Mouse (Mus musculus) heart, adult 11 months (tissue): Measurements from ENCODE around the gene Adamts7.

Source experiments
- DNase-seq: peaks from one replicate; pipeline ENCODE4 v3.0.0; 2022

The Adamts7 gene

DNA sequence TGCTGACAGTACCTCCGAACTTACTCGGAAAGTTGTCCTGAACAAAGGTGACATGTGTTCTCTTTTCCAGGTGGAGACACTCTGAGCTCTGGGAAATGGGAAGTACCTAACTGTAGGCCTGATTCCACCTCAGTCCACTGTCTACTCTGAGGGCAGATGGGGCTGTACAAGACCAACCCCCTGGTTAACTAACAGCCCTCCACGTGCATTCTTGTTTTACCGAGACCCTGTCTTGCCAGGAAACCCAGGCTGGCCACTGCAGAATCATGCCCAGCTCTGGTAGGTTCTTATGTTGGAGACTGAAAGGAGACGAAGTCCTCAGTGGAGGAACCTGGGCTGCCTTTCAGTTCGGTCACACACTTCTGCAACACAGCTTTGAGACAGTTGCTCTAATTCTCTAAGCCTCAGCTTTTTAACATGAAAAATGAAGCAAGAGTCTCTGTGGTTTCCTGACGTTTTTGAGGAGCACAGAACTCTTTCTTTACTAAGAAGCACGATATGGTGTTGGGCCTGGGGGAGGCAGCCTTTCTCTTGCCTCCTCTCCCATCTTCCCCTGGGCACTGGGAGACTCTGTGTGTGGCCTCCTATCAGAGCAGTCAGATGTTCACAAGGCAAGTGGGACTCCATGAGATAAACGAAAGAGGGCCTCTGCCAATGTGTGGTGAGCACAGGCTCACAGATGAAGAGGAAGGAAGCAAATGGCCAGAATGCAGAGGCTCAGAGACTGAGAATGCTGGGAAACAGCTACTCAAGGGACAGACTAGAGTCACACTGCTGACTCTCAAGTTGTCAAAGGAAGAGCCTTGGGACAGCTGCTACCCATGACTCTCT, 74.6 kb downstream of the Adamts7 start:
- peak; percentile 96 for DNase-seq

- no peak for DNase-seq
Measured at GRCm38 (mm10) chr9:90240560-90240959, 77.7 kb downstream of the Adamts7 start.

- DNase-seq = no peak
Measured at GRCm38 (mm10) chr9:90241041-90241440, 78.2 kb downstream of the Adamts7 start.

- no peak for DNase-seq
Measured at GRCm38 (mm10) chr9:90241618-90242017, 78.7 kb downstream of the Adamts7 start.

DNA sequence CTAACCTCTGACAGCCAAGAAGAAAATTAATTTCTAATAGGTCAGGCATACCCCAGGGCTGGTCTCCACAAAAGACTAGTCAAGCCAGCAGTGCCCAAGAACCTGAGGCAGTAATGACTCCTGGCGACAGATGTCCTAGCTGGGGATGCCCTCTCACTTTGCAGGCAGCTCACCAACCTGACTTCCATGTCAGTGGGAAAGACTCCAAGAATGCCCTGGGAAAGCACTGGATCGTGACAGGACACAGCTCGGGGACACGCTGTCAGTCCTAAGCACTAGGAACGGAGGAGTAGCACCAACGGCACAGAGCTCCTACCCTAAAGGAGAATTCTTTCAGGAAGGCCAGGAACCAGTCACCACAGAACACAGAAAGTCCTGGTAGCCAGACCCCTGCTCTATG, 79.4 kb downstream of the Adamts7 start:
- DNase-seq = peak; percentile 92

DNA sequence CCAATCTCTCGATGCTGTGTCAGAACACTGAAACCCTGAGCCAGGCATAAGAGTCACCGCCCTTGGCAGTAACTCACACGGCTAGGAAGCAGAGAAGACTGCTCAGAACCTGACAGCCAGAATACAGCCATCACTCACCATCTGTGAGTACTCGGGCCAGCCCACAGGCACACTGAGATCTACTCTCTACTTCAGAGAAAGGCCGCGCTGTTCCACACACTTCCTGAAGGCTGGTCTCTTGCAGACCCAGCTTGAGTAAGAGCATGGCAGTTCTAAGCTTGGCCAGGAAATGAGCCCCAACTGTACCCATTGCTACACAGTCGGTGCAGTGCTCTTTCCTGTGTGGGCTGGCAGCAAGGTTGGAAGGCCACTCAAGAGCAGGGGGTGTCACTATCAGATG, 80.0 kb downstream of the Adamts7 start:
- peak; percentile 94 for DNase-seq

DNA sequence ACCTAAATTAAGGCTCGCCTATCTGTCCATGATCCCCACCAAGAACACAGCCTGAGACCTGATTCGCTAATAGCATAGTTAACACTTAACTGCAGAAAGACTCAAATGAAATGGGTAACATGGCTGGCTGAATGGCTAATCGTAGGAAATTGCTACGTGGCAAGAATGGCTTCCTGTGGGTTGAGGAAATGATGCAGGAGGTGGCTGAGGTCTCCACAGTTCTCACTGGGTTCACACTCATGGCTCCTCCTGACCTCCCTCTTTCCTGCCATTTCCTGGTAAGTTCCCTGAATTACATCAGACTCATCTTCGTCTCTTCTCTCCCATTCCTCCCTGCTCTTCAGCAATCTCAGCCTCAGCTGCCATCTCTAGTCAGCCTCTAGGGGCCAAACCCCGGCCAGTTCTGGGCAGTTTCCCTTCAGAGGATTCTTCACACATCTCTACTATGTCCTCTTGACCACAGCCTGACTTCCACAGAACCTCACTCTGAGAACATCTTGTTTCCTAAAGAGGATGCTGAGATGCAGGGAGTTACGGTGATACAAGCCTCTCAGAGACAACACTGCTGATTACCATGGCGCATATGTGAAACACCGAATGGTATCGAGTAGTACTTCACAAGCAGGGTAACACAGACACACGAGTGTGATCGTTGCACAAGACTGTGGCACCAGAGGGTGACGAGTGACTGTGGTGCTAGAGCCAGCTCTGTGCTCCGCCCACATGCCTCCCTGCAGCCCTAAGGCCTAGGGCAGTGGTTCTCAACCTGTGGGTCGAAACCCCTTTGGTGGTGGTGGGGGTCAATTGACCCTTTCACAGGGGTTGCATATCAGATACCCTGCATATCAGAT, 81.7 kb downstream of the Adamts7 start:
- DNase-seq = peak; percentile 87

- peak; percentile 86 for DNase-seq
Measured at GRCm38 (mm10) chr9:90245206-90245605, 82.3 kb downstream of the Adamts7 start.

GRCm38 (mm10) chr9:90245781-90246180, 82.9 kb downstream of the Adamts7 start:
- DNase-seq = no peak

- no peak for DNase-seq
Measured at GRCm38 (mm10) chr9:90247316-90247715, 84.4 kb downstream of the Adamts7 start.

DNA sequence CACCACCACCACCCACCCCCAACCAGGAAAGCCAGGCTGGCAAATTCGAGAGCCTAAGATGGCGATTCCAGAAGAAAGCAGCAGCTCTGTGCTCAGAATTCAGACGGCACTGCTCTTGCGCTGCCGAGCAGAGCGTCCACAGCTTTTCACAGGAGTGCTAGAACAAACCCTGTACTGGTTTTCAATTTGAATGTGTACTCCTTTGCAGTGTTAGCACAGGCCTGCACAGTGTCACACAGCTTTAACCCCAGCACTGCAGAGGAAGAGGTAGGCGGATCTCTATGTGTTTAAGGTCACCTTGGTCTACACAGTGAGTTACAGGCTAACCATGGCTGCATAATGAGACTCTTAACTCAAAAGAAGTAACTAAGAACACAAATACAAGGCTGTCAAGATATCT, 85.5 kb downstream of the Adamts7 start:
- DNase-seq = no peak

DNA sequence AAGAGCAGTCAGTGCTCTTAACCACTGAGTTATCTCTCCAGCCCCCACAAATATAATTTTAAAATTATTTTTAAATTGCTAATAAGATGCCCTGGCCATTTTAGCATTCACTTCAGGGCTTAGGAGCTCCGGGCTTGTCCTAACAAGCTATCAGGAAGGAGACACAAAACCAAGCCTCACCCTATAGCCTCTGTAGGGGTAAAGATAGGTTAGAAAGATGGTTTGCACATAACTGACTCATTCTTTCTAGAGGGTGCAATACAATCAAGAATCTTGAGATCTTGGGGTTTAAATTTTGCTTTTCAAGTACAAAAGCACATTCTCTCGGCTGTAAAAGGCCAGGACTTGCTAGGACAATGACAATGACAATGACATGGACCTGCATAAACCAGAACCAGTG, 86.2 kb downstream of the Adamts7 start:
- no peak for DNase-seq

- no peak for DNase-seq
Measured at GRCm38 (mm10) chr9:90250141-90250775, 87.4 kb downstream of the Adamts7 start.

- no peak for DNase-seq
Measured at GRCm38 (mm10) chr9:90250964-90251750, 88.3 kb downstream of the Adamts7 start.

- DNase-seq = no peak
Measured at GRCm38 (mm10) chr9:90253181-90253580, 90.3 kb downstream of the Adamts7 start.

DNA sequence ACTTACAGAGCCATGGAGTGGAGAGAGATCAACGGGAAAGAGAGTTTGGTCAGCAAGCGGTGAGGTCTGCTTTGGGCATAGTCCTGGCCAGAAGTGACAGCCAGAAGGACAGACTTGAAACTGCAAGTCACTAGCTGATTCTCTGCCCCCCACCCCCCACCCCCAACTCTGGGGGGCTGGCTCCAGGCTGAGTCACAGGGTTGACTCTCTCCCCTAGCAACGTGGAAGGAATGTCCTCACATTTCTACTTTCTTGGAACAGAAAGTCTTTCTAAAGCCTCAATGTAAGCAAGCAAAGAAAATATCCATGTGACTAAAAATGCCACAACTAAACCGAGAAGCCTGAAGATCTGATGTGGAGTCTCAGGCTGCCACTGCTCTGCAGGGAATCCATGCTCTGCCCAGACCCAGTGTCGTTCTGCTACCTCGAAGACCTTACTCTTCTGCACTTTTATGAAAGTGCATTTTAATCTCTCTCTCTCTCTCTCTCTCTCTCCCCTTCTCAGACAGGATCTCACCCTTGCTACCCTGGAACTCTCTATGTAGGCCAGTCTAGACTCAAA, 93.1 kb downstream of the Adamts7 start:
- DNase-seq = no peak

DNA sequence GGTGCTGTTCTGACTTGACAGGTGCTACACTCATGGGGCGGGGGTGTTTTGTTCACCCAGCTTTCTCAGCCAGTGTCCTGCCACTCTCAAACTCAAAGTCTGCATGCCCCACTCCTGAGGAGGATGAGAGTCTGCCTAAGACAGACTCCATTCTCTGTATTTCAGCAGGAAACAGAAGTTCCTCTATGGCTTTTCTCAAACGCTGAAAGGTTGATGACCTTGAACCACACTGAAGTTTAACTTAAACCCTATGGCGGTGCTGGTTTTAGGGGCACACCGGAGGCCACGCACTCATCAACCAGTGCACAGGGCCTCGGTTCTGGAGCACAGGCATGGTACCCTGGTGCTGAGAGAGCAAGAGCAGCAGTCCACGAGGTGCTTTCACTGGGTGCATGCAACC, 94.4 kb downstream of the Adamts7 start:
- DNase-seq = no peak
